Mouse (Mus musculus) cortical plate, adult 2 months (tissue): ENCODE data around the gene Slc6a20b.

ENCODE experiments used
- CTCF ChIP-seq: fragments of 200-500 bp; IDR thresholded peaks from 2 replicates; pipeline ENCODE4 v1.5.1; 2011; ENCODE audit warnings: mild to moderate bottlenecking, control low read depth, low read length; ENCODE audit not compliant: insufficient read depth; ENCODE audit errors: extremely low read depth
- POLR2A ChIP-seq: fragments of 200-500 bp; IDR thresholded peaks from 2 replicates; pipeline ENCODE4 v1.6.1; 2011; ENCODE audit warnings: mild to moderate bottlenecking, low read length, control low read depth; ENCODE audit not compliant: insufficient read depth; ENCODE audit errors: extremely low read depth

DNA sequence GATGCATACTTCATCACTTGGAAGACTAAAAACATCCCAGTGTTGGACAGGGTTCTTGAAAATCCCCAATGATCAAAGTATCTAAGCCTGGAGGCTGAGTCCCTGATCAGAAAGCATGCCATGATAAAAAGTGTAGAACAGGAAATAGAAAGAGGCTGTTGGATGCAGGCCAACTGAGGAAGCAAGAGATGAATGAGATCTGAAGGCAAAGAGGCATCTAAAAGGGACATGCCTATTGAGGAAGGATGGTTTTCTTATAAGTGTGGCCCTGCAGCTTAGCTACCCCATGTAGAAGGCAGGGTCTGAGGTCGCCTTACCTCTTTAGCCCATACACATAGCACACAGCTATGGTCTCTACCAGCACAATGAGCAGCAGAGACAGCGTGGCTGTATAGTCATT, 35.5 kb downstream of the Slc6a20b start:
- TF ChIP-seq CTCF: no peak
- no peak for TF ChIP-seq POLR2A
